Mouse (Mus musculus) urinary bladder, postnatal 25 days (tissue): ENCODE measurements around the gene Slc7a5.
A peak's percentile ranks its signal among the peaks of the same experiment; 100 is the strongest.

Source experiments
- DNase-seq: peaks from one replicate; pipeline ENCODE4 v3.0.0; 2022; ENCODE audit warnings: low spot score

Slc7a5 gene

DNA sequence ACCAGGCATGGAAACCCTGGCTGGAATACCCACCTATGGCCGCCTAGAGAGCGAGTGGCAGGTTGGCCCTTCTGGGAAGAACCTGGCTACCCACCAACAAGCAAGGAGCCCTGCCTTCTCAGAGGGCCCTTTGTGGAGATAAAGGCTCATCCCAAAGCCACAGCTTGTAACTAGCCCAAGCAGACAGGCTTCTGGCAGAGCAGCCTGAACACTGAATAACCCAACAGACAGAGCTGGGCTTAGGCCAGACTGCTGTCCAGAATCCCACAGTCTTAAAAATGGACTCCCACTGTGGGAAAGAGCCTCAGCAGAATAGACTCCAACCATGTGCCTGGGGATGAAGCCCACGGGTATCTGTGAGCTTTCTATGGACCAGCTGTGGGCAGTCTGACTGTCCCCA lies 23.3 kb downstream of the Slc7a5 start:
- DNase-seq: no peak

DNA sequence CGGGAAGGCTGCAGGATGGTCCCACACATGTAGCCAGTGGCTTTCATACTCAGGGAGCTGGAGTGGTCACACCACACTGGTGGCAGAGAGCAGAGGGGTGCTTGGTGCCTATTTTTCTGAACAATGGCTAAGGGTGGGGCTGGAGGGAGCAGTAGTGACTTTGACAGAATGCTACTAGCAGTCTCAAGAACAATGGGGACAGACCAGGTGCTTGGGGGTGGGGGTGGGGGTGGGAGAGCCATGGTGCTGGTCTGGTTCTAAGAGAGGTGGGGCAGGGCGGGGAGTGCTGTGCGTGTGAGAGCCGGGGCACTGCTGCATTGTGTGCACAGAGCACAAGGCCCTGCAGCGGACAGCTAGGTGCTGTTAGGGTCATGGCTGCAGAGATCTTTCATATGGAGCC lies 25.6 kb downstream of the Slc7a5 start:
- no peak for DNase-seq

DNA sequence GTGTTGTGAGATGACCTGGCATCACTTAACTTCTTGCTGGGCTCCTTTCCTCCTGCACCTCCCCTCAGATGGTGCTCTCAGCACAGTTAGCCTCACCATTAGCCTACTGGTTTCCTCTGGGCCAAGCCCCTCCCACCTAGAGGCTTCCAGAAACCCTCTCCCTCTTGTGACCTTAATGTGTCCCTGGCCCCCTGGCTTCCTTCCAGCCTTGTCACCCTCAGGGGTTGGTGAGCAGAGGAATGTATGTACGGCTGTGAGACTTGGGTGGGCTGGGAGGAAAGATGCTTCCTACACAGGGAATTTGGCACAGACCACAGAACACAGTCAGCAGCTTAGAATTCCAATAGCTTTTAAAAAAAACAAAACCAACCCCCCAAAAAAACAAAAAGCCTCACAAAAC lies 26.7 kb downstream of the Slc7a5 start:
- no peak for DNase-seq

DNA sequence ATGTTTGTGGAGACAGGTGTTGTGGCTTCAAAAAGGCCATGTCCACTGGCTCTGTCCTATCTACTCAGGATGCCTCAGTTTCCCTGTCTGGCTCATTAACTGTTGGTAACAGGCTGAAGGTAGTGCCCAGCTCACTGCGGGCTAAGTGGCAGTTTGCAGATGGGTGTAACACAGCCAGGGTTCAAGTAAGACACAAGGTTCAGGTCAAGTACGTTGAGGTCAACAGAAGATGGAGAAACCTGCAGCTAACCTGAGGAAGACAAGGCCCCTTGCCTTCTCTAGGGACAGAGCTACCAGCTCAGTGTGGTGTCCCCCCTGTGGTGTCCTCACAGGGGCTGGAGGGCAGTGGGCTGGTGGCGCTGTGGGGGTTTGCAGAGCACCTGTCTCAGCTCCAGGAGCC lies 27.8 kb downstream of the Slc7a5 start:
- no peak for DNase-seq

DNA sequence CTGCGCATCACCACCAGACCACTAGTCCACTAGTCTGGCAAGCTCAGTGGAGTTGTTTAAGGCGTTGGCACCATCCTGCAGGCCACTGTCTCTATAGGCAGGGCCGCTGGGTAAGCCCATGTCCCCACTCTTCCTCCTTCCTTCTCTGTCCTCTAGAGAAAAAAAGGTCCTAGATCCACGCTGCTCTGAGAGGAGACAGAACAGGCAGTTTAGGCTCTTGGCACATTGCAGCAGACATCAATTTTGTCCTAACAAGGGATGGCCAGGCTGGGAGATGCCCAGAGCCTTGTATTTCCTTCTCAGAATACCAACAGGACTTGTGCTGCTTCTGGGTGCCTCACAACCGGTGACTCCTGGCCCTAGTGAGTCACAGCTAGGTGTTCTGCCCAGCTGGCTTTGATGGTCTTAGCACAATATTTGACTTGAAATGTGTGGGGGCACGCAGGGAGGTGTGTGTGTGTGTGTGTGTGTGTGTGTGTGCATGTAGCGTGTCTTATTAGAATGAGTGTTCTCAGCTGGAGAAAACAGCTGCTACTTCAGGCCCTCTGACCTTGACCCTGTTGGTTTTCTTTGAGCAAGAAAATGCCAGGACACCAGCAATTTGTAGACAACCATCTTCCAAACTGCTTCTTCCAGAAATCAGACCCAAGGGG lies 29.5 kb downstream of the Slc7a5 start:
- DNase-seq: no peak

DNA sequence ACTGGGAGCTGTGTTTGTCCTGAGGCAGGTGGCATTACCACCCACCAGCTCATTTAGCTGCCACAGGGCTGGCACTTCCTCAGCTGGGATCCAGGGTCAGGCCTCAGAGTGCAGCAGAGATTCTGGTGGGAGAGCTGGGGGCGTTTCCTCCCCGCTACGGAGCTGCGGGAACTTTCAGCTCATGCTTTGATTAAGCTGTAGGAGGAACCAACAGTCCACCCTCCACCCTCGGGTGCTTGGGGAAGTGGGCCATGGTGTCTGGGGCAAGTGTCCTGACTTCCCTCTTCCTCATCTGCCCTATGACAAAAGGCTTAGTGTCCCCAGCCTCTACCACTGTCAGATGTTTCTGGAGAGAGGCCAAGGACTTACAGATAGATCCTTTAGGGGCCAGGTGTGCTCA lies 30.3 kb downstream of the Slc7a5 start:
- no peak for DNase-seq

DNA sequence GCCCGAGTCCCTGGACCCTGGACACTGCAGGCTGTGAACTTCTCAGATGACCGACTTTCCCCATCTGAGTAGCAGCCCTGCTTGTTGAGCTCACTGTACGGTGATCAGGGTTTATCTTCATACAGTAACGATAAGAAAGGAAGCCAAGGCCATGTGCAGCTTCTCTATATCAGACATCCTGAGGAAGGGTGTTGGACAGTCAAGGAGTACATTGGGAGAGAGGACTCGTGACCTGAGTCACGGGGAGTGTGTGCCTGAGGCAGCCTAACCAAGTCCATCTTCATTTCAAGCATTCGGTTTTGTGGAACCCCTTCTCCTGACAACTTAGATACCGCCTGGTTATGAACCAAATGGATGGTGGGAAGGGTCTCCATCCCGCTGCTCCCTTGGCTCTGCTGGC lies 32.0 kb downstream of the Slc7a5 start:
- DNase-seq: no peak

DNA sequence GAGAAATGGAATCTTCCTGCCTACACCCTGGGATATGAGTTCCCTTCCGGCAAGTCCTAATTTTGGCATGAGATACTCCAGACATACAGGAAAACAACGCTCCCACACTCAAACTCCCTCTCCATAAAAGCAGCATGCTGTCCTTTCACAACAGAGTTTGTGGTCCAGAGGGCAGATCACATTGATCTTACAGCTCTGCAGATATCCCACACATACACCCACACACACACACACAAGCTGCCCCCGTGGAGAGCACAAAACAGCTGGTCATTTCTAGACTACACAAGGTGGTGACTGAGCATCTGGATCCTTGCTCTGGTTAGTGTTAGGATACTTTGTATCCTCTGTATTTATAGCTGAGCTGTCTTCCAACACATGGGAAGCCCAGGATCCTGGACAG lies 32.4 kb downstream of the Slc7a5 start:
- DNase-seq: no peak

DNA sequence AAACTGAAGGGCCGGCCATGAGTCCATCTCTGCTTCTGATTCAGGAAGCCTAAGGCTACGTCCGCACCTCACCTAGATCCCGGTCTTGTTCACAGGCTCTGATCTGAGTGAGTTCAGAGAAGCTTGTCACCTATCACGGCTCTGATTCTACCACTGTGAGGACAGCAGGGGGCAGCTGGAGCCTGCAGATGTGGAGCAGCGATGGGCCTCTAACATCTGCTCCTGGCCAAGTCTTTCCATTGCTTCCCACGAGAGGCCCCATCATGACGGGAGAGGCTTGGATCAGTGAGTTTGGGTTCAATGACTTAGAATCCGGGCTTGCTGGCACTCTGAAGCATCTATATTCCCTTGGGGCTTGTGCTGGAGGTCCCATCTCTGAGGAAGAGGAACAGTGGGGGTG lies 33.5 kb downstream of the Slc7a5 start:
- peak; percentile 34 for DNase-seq

DNA sequence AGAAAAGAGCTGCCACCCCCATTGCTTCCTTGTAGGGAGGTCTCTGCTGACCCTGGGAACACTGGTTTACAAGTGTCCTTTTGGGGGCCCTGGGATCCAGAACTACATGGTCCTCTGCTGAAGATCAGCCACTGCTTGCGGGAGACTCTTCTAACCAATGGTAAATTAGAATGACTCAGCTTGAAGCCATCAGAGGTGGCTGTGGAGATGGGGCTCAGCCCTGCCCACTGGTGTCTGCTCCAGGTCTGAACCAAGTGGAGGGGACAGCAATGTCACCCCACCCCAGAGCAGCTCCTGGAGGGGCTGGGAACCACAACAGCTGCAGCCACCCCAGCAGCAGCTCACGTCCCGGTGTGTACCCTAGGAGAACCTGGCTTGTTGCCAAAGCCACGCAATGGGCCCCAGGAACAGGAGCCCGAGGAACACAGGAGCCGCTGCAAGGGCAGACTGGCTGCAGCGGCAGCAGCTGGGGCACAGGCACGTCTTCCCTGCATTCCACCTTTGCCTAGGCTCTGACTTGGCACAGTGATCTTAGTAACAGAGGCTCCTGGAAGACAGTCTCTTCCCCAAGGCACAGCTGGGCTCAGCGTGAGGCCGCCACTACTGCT lies 35.6 kb downstream of the Slc7a5 start:
- no peak for DNase-seq

DNA sequence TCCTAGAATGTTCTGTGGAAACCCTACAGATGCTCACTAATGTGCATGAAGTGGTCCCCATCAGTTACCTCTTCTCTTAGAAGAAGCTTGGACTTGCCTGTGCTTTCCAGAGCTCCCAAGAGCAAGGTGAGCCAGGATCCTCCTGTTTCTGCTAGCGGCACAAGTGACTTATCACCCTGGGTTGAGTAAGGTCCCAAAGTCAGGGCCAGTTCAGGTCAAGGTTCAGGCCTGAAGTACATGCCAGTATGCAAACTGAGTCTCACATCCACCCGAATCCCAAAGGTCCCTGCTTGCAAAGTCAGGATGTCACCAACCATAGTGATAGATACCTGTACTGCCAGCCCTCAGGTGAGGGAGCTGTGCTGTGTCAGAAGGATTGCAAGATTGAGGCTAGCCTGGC lies 37.3 kb downstream of the Slc7a5 start:
- no peak for DNase-seq

DNA sequence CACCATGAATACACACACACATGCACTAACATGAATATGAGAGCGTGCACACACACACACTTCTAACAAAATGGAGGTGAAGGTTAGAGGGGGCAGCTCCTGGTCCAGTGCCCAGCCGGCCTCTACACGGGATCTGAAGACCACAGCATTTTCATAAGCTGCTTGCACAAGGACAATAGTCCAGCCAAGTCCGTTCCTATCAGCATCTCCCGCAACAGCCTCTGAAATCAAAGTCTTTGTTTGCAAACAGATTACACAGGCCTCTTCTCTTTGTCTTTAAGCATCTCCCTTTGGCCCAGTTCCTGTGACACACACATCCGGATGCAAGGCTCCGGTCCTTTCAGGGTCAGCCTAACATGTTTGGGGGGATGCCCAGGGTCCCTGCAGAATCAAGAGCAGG lies 38.6 kb downstream of the Slc7a5 start:
- no peak for DNase-seq

DNA sequence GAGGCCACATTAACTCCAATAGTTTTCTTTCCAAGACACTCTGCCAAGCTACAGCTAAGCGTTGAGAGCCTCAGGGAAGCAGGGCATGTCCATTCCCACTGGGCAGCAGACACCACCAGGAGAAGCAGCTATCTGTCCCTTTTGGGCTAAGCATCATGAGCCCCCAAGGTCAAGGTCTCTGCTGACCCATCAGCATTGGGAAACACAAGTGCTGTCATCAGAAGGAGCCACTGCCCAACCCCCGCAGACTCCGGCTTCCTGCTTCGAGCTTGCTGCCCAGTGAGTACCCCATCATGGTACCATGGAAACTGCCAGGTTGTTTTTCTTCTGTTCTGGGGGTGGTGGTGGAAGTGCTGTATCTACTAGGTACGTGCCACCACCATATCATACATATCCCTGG lies 39.3 kb downstream of the Slc7a5 start:
- no peak for DNase-seq

DNA sequence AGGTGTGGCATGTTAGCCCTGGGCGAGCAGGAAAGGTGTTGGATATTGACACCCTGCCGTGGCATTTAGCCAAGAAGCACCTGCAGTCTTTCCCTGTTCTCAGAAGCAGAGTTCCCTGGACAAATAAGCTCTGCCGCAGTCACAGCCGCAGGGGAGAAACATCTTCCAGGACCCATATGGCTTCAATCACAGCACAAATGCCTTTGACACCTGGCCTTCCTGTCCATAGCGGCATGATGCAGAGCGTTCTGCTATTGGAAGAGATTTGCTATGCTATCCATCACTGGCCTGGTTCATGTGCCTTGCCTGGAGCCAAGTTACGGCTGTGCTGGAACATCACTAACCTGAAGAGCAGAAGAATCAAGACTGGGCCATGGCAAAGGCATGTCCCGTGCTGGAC lies 42.1 kb downstream of the Slc7a5 start:
- no peak for DNase-seq

DNA sequence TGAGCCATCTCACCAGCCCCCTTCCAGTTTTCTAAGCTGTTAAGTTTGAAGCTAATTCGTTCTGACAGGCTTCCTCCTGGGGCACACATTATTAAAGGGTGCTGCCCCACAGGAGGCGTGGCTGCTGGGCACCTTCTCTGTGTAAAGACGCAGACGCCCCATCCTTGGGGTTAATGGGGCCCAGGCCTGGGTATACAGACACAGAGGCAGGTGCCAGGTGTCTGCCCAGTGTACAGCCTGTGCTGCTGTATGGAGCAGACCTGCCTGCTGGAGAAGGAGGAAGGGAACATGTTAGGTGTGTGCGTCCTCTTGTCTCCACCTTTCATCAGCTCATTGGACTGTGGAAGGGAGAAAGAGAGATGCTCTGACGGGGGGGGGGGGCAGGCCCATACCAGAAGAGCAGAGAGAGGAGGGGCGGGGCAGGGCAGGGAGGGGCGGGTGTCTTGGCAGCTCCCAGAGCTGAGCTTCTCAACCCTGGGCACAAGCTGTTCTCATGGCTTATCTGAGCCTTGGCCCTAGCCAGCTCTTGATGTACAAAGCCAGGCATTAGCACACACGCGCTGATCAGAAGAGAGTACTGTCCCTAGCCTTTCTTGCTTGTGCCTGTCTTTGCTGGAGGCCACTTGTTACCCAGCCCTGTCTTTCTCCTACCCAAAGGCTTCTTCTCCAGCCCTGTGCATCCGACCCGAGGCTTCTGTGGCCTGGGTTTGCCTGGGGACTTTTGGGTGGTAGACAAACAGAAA lies 45.5 kb downstream of the Slc7a5 start:
- DNase-seq: no peak

DNA sequence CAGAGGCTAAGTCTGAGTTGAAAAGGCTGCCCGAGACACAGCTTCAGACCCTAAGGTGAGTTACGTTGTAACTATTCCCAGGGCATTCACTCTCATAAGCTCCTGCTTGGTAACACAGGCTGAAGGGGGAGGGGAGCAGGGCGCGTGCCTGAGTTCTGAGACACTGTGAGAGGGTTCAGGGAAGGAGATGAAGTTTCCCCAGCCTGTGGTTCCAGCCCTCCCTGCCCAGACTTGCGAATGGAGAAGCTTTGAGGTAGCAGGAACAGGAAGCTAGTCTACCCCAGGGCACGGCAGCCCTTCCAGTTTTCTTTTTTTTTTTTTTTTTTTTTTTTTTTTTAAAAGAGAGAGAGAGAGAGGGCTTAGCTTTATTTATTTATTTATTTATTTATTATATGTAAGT lies 46.2 kb downstream of the Slc7a5 start:
- no peak for DNase-seq

DNA sequence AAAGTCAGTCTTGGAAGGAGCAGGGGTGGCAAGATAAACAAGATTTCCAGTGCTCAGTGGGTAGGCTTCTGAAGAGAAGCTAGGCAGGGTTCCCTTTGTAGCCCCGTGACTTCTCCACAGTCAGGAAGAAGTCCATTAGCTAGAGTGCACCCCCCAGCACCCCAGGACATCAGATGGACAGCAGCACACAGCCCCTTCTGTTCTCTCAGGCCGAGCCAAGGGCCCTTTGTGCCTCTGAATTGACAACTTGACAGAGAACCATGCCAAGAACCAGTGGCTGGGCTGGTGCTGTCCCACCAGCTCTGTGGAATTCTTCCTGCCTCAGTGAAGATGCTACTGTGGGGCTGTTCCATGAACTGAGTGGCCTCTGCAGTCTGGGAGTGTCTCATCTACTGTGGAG lies 49.7 kb downstream of the Slc7a5 start:
- no peak for DNase-seq

DNA sequence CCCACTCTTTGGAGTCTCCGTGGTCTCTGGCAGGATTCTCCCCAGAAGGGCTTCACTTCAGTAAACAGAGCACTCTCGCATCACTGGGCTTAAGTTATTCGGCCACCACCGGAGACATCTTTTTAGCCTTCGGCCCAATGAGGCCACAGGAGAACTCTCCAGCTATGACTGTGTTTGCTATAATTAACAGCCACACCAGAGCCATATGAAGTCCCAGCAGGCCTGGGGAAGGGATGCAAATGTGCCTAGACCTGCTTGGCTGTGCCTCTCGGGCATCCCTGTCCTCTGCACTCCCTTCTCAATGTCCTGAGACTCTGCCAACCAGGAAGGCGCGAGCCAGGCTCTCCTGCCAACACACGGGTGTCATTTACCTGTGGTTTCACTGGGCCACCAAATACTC lies 50.2 kb downstream of the Slc7a5 start:
- DNase-seq: no peak

DNA sequence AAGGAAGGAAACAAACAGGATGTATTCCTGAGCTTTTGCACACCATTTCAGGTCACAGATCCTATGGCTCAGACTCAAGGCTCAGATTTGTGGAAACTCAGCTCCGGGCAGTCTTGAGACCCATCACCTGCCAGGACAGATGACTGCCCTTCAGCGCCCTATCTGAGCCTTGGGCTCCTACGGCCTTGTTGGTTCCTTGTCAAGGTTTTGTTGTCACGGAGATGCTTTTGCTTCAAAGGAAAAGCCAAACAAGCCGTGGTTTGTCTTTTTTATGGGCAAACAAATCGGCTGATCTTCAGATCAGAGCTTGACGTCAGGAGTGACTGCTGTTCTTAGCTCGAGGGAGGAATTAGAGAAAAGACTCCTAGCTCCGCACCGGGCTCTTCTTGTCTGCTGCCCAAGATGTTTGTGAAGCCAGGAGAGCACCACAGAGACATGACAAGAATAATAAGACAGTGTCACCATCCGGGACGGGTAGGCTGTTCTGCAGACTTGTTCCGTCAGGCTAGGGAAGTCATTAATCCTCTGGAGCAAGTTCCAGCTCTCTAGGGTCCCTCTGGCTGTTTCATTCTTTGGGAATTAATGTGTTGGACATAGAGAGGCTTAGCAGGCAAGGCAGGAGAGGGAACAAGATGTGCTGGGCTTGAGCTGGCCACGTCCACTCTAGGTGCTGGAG lies 51.3 kb downstream of the Slc7a5 start:
- DNase-seq: no peak

DNA sequence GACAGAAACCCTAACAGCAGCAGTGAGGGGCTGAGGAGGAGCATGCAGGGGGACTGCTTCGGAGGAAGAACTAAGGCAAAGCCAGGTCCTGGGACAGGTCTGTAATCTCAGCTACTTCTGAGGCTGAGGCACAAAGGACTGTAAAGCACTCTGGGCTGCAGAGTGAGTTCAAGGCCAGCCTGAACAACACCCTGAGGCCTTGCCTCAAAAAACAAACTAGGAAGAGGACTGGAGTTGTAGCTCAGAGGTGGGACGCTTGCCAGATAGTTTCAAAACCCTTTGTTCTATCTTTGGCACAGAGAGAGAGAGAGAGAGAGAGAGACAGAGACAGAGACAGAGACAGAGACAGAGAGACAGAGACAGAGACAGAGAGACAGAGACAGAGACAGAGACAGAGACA lies 53.9 kb downstream of the Slc7a5 start:
- DNase-seq: no peak

DNA sequence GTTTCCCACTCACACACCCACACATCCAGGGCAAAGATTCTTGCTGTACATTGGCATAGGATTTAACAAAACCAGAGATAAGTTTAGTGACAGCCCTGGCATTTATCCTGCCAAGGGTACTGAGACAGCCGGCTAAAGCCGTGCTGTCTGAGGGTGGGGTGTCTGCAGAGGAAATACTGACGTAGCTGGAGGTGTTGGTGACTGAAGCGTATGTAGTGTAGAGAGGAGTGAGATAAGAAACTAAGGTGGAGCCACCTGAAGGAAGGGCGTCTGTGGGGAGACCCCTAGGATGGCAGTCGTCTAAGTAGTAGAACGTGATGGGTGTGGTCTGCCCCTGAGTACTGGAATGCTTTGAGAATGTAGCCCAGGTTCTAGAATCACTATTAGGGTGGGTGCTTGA lies 55.0 kb downstream of the Slc7a5 start:
- no peak for DNase-seq

DNA sequence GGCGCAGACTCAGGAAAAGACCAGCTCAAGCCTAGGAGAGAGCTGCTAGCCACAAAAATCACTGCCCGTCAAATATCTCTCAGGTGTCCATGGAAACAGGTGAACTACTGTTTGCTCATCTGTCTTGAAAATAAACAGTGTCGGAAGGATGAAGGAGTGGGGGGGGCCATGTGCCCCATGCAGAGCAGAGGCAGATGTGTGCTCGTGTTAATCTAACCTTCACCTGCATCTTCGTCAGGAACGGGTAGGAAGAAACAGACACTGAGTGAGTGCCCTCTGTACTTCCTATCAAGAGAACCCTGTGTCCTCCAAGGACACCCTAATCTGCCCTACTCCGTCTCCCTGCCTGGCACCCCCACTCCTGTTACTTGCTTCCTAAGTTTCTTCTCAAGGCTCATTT lies 55.8 kb downstream of the Slc7a5 start:
- no peak for DNase-seq

DNA sequence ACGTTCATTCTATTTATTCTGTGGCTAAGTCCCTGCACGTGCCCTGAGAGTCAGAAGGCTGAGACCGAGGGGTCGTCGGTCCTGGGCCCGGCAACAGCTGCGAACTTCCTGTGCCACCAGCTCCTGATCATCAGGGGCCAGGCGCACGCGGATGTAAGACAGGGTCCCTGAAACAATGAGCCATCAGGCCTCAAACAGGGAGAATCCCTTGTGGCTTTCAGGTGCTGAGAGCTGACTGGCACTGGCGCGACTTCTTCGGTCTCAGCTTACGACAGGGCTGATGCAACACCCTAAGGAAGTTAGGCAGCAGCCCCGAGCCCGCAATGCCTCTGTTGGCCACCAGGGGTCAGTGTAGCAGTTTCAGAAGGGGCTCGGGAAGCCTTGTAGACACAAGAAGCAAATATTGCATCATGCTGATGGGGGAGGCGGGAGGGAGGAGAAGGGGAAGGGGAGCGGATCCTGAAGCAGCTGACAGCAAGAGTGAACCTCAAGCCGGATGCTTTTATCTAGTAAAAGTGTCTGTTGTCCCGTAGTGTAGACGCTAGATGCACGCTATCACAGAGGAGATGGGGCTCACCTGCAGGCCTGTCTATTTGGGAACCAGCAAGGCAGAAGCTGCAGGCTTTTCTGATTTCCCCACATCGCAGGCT lies 56.5 kb downstream of the Slc7a5 start:
- DNase-seq: peak; percentile 98
